Mouse (Mus musculus) heart, embryonic 11.5 days (tissue): ENCODE measurements around the gene Neu2. TPM values are rescaled to one million over a fixed set of nuclear protein-coding genes. Genes with fewer than 3 reads are reported as not detected.

Experiments used
- ATAC-seq: fragments of 200-750 bp; cut with Nextera tagmentation; replicated peaks from 2 replicates; pipeline ENCODE4 v1.8.0; 2017; ENCODE audit warnings: moderate library complexity; ENCODE audit not compliant: insufficient number of reproducible peaks, low FRiP score, low TSS enrichment
- H3K27ac ChIP-seq: fragments of 300-500 bp; sonication (generic); 2 replicates; pipeline ENCODE4 v1.5.1; 2014; ENCODE audit warnings: mild to moderate bottlenecking, low read depth, low read length
- H3K27me3 ChIP-seq: fragments of 300-500 bp; sonication (generic); 2 replicates; pipeline ENCODE4 v1.6.1; 2014; ENCODE audit warnings: mild to moderate bottlenecking, low read length, mixed read lengths; ENCODE audit not compliant: control insufficient read depth, insufficient read depth
- H3K36me3 ChIP-seq: fragments of 300-500 bp; sonication (generic); 2 replicates; pipeline ENCODE4 v1.6.1; 2014; ENCODE audit warnings: mild to moderate bottlenecking, low read length, moderate library complexity, mixed read lengths; ENCODE audit not compliant: control insufficient read depth, insufficient read depth
- H3K4me1 ChIP-seq: fragments of 300-500 bp; sonication (generic); 2 replicates; pipeline ENCODE4 v1.6.1; 2014; ENCODE audit warnings: low read length; ENCODE audit not compliant: control insufficient read depth, insufficient read depth
- H3K4me2 ChIP-seq: fragments of 300-500 bp; sonication (generic); 2 replicates; pipeline ENCODE4 v1.6.1; 2014; ENCODE audit warnings: mild to moderate bottlenecking, moderate library complexity
- H3K4me3 ChIP-seq: fragments of 300-500 bp; sonication (generic); 2 replicates; pipeline ENCODE4 v1.5.1; 2014; ENCODE audit warnings: low read depth, low read length
- H3K9ac ChIP-seq: fragments of 300-500 bp; sonication (generic); 2 replicates; pipeline ENCODE4 v1.6.1; 2014; ENCODE audit warnings: mild to moderate bottlenecking, low read depth, low read length, moderate library complexity
- H3K9me3 ChIP-seq: fragments of 300-500 bp; sonication (generic); replicated peaks from 2 replicates; pipeline ENCODE4 v1.6.1; 2016; ENCODE audit warnings: low read length; ENCODE audit not compliant: control insufficient read depth
- WGBS: fragments of 180-500 bp; shearing (Covaris S2); extraction: QIAGEN DNeasy Blood & Tissue Kit; methylation state at CpG from one replicate; pipeline ENCODE4 v1.1.7; 2014; ENCODE audit not compliant: insufficient replicate concordance; 5-methylcytosine and 5-hydroxymethylcytosine counted together
- polyA plus RNA-seq: library from polyadenylated mRNA; unstranded; fragments of >200 nt; fragmentation: Nextera tagmentation; extraction: Ambion mirVana; gene quantifications from 2 replicates; pipeline ENCODE4 v1.2.1, GENCODE M21; 2014

Neu2 gene
- polyA plus RNA-seq, 1 experiment from 2014 or later: not detected

DNA sequence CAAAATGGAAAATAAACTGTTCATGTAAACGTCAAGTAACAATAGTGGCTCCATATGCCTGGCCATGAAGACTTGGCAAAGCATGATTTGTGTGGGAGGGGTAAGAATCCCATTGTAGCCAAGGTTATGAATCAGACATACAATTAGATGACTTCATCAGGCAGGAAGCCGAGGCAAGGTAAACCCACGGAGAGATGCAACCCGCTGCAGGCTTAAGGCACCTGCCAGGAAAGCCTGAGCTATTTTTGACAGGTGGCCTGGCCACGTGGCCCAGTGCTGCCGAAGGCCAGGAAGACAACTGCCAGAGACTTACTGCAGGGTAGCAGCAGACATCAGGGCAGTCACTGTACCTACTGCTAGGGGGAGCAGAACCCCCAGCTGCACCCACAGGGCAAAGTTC lies 23.3 kb upstream of the Neu2 start:
- no peak overlapping the region for H3K27ac ChIP-seq
- no peak overlapping the region for H3K4me2 ChIP-seq
- no peaks in the 10 kb centered on the region for H3K36me3 ChIP-seq
- H3K9ac ChIP-seq: no peak overlapping the region
- WGBS: 59% methylated on average over 6 of the region's 6 CpGs
- ATAC-seq: no peak
- H3K4me3 ChIP-seq: no peak overlapping the region
- no peaks in the 10 kb centered on the region for H3K4me1 ChIP-seq
- H3K27me3 ChIP-seq: no peaks in the 10 kb centered on the region
- no peaks in the 10 kb centered on the region for H3K9me3 ChIP-seq

DNA sequence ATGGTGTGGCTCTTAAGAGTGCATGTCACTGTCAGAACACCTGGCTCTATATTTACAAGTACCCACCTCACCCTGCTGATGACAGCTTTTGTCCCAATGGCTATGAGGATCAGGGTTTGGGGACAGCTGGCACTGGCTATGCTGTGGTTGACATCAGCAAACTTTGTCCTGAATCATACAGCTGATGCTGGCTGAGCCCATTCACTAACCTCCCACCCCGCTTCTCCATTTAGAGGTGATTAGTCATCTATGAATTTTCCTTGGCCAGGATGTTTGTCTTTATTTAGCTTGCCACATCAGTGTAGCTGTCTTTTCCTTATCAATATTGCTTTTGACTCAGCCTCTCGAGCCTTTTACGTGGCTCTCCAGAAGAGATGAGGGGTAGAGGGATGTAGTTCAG lies 17.4 kb upstream of the Neu2 start:
- Histone ChIP-seq H3K36me3 (no peaks in the 10 kb centered on the region), H3K4me1 (no peaks in the 10 kb centered on the region), H3K27me3 (no peaks in the 10 kb centered on the region), H3K4me2 (no peak overlapping the region), H3K4me3 (no peak overlapping the region), H3K27ac (no peak overlapping the region), H3K9ac (no peak overlapping the region), H3K9me3 (no peaks in the 10 kb centered on the region)
- no peak for ATAC-seq
- 52% methylated on average over 3 of the region's 3 CpGs for WGBS

DNA sequence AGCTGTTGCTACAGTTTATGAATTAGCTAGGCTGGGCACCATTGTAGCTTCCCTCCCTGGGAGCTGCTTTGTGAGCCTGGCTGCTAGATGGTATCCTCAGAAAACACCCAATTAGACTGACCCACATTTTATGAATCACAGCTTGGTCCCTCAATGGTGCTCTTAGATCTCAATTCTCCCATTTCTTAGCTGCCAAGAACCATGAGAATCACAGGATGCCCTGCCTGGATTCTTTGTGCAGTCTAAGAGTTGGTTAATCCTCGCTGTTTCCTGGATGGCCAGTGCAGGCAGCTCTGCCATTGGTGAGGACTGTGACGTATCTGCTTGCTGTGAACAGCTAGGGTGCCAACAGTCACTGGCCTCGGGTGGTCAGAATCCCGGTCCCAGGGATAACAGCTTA lies 16.1 kb upstream of the Neu2 start:
- Histone ChIP-seq H3K36me3 (no peaks in the 10 kb centered on the region), H3K27me3 (no peaks in the 10 kb centered on the region), H3K9ac (no peak overlapping the region), H3K4me3 (no peak overlapping the region), H3K4me2 (no peak overlapping the region), H3K9me3 (no peaks in the 10 kb centered on the region), H3K27ac (no peak overlapping the region), H3K4me1 (no peaks in the 10 kb centered on the region)
- no peak for ATAC-seq
- 65% methylated on average over 4 of the region's 4 CpGs for WGBS

DNA sequence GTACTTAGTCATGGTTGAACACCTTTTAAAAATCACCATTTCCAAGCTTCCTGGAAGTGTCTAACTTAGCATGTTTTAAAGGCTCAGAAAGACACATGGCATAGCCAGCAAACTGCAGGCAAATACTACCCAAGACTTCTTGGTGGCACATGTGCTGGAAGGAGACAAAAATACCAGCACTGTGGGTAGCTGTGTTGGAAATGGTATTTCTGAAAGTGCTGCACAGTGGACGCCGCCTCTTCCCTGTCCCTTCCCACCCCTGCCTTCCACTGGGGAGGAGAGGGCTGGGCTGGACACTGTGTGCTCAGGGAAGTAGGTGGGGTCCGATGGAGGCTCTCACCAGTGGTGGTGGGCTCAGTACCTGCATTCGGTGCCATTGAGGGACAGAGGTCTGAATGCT lies 4.2 kb upstream of the Neu2 start:
- Histone ChIP-seq H3K27ac (no peak overlapping the region), H3K4me2 (no peak overlapping the region), H3K4me1 (peaks cover 7% of the 10 kb centered on the region), H3K36me3 (no peaks in the 10 kb centered on the region), H3K9ac (no peak overlapping the region), H3K9me3 (no peaks in the 10 kb centered on the region), H3K27me3 (peaks cover 38% of the 10 kb centered on the region), H3K4me3 (no peak overlapping the region)
- ATAC-seq: no peak
- 82% methylated on average over 4 of the region's 4 CpGs for WGBS

DNA sequence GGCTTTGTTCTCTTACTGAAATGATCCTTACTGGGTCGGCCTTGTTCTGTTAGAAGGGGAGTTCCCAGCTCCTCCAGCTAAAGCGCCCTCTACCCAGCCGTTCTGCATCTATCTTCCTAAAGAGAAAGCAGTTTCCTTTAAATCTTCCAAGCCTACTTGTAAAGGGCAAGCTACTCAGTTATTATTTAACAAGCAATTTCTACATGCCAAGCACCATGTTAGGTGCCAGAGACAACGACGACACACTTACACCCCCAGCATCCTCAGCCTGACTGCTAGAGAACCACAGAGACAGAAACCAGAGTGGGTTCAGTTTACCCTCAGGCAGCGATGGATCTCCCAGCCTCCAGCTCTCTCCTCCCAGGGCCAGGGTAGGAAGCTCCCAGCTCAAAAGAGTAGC lies 1.8 kb upstream of the Neu2 start:
- Histone ChIP-seq H3K27ac (no peak overlapping the region), H3K4me2 (no peak overlapping the region), H3K27me3 (peaks cover 52% of the 10 kb centered on the region), H3K36me3 (no peaks in the 10 kb centered on the region), H3K9me3 (no peaks in the 10 kb centered on the region), H3K4me1 (peaks cover 7% of the 10 kb centered on the region), H3K9ac (no peak overlapping the region), H3K4me3 (no peak overlapping the region)
- no peak for ATAC-seq
- WGBS: 53% methylated on average over 6 of the region's 6 CpGs

DNA sequence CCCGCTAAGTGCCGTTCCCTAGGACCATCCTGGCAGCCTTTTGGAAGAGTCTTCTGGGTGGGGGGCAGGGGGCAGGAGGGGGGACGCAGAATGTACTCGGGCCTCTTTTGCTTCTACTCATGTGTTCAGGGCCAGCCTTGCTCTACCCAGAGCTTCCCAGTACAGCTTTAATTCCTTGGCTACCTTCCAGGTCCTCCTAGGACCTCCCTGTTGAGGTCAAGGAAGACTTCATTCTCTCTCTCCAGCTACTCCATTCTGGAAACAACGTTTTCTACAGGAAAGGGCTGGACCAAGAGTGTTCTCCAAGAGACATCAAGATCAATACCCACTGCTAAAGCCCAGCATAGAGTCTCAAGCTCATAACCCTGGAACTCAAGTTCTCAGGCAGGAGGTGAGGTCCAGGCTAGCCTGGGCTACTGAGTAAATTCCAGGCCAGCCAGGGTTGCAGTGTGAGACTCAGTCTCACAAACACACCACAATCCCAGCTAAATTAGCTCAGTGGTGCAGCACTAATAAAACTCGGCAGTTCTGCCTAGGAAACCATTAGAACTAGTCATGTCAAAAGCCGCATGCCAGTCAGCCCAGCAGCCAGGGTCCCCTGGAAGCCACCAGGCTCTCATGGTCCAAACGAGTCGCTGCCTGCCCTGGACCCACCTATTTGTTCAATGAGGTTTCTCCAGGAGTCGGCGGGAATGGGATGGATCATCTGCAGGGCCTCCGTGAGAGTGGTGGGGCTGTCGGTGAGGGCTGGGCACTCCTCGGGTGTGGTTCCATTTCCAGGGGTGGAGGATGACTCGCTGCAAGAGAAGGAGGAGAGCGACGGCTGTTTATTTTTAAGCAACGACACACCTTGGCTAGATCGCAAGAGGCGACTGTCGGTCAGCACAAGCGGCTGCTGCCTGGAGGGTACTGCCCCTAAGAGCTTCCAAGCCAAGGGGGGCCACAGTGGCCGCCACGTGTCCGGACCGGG lies 813 bp upstream of the Neu2 start:
- Histone ChIP-seq H3K4me3 (peak overlapping the region; percentile 73), H3K27ac (no peak overlapping the region), H3K4me1 (peaks cover 7% of the 10 kb centered on the region), H3K9me3 (0 out of 2 replicates have a peak, but pooled peaks cover 3% of the 10 kb centered on the region), H3K4me2 (peak overlapping the region; percentile 97), H3K9ac (no peak overlapping the region), H3K27me3 (peaks cover 52% of the 10 kb centered on the region), H3K36me3 (no peaks in the 10 kb centered on the region)
- WGBS: 19% methylated on average over 26 of the region's 26 CpGs
- ATAC-seq: no peak

DNA sequence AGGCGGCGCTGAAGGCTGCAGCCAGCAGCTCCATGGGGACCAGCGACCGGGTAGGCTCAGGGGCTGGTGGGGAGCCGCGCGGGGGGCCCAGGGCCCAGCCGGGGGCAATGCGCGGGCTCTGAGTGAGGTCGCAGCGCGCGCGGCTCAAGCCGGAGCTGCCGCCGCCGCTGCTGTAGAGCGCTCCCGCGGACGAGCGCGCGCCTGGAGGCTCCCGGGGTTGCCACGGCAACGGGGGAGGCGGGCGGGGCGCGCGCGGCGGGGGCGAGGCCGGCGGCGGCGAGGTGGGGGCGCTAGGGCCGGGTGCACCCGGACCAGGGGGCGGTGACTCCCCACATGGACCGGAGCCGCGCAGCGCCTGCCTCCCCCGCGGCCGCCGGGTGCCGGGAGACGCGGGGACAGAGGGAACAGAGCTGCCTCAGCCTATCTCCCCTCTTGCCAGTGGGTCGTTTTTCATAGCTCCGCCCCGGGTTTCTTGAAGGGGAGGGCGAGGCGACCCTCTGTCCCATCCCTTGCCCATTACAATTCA lies 540 bp downstream of the Neu2 start:
- no peaks in the 10 kb centered on the region for H3K36me3 ChIP-seq
- H3K27ac ChIP-seq: no peak overlapping the region
- peak overlapping the region; percentile 63 for H3K9ac ChIP-seq
- H3K4me1 ChIP-seq: peaks cover 7% of the 10 kb centered on the region
- H3K4me2 ChIP-seq: peak overlapping the region; percentile 97
- peak overlapping the region; percentile 73 for H3K4me3 ChIP-seq
- H3K9me3 ChIP-seq: 0 out of 2 replicates have a peak, but pooled peaks cover 3% of the 10 kb centered on the region
- under 1% methylated on average over 34 of the region's 61 CpGs for WGBS
- peak; percentile 71 for ATAC-seq
- peaks cover 50% of the 10 kb centered on the region for H3K27me3 ChIP-seq

DNA sequence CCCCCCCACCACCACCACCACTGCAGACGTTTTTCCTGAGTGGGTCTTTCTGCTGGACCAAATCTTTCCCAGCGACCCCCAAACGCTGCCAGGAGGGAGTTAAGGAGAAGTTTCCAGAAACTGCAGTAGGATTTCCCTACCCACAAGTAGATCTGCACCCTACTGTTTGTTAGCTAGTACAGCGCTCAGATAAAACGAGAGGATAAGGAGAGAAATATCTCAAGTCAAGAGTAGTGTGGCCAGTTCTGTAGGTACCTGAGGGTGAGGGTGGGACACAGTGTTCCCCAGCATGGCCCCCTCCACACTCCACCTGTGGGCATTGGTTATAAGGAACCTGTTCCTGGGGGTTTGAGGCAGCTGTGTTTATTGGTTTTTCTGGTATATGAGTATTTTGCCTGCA lies 1.2 kb downstream of the Neu2 start:
- Histone ChIP-seq H3K27ac (no peak overlapping the region), H3K9me3 (0 out of 2 replicates have a peak, but pooled peaks cover 3% of the 10 kb centered on the region), H3K36me3 (no peaks in the 10 kb centered on the region), H3K9ac (no peak overlapping the region), H3K4me2 (no peak overlapping the region; the same call in 1 of the 2 replicates), H3K27me3 (peaks cover 49% of the 10 kb centered on the region), H3K4me3 (no peak overlapping the region; the same call in 1 of the 2 replicates), H3K4me1 (peaks cover 7% of the 10 kb centered on the region)
- no peak for ATAC-seq
- WGBS: 23% methylated on average over 5 of the region's 5 CpGs
